Mouse (Mus musculus): ENCODE results near the gene Cspg4. TPM values are rescaled to one million over a fixed set of nuclear protein-coding genes. Genes with fewer than 3 reads are reported as not detected.

Gene Cspg4
- polyA plus RNA-seq, 1 experiment from 2014 or later: 18.9 TPM

GRCm38 (mm10) chr9:56843679-56844188 is 21.1 kb upstream of the Cspg4 start:
- Histone ChIP-seq H3K9me3 (no peaks in the 10 kb centered on the region), H3K9ac (no peak overlapping the region), H3K4me2 (peak overlapping the region; percentile 25; the same call in 1 of the 2 replicates), H3K36me3 (no peaks in the 10 kb centered on the region), H3K27me3 (replicated peaks) (no peaks in the 10 kb centered on the region), H3K4me1 (peaks cover 15% of the 10 kb centered on the region; the same call in 1 of the 2 replicates), H3K4me3 (replicated peaks) (no peak overlapping the region), H3K27ac (peak overlapping the region; percentile 28; the same call in 1 of the 2 replicates)
- WGBS: 27% methylated on average over 7 of the region's 7 CpGs
- ATAC-seq (ENCODE audit: insufficient read depth, low FRiP score, low read depth): no peak

GRCm38 (mm10) chr9:56844644-56845043 is 20.2 kb upstream of the Cspg4 start:
- 39% methylated on average over 8 of the region's 8 CpGs for WGBS
- Histone ChIP-seq H3K4me2 (peak overlapping the region; percentile 19; the same call in 1 of the 2 replicates), H3K27me3 (replicated peaks) (no peaks in the 10 kb centered on the region), H3K36me3 (no peaks in the 10 kb centered on the region), H3K4me1 (peaks cover 15% of the 10 kb centered on the region; the same call in 1 of the 2 replicates), H3K9me3 (no peaks in the 10 kb centered on the region), H3K27ac (peak overlapping the region; percentile 28; the same call in 1 of the 2 replicates), H3K9ac (no peak overlapping the region), H3K4me3 (replicated peaks) (no peak overlapping the region)
- no peak for ATAC-seq (ENCODE audit: insufficient read depth, low FRiP score, low read depth)

- Histone ChIP-seq H3K4me3 (replicated peaks) (no peak overlapping the region), H3K4me2 (no peak overlapping the region), H3K36me3 (no peaks in the 10 kb centered on the region), H3K27ac (no peak overlapping the region), H3K27me3 (replicated peaks) (no peaks in the 10 kb centered on the region), H3K9ac (no peak overlapping the region), H3K9me3 (no peaks in the 10 kb centered on the region), H3K4me1 (peaks cover 17% of the 10 kb centered on the region; the same call in 1 of the 2 replicates)
- ATAC-seq (ENCODE audit: insufficient read depth, low FRiP score, low read depth): no peak
- WGBS: 20% methylated on average over 3 of the region's 3 CpGs
These were observed 17.3 kb upstream of the Cspg4 start for GRCm38 (mm10) chr9:56847523-56847922.

- 68% methylated on average over 14 of the region's 14 CpGs for WGBS
- no peak overlapping the region; the same call in 1 of the 2 replicates for H3K27ac ChIP-seq
These were observed 14.5 kb upstream of the Cspg4 start for GRCm38 (mm10) chr9:56850128-56850904.

GRCm38 (mm10) chr9:56850905-56851252 is 14.0 kb upstream of the Cspg4 start:
- H3K27ac ChIP-seq: no peak overlapping the region; the same call in 1 of the 2 replicates
- WGBS: 83% methylated on average over 4 of the region's 4 CpGs
- H3K4me2 ChIP-seq: no peak overlapping the region
- H3K4me3 ChIP-seq (replicated peaks): no peak overlapping the region
- H3K36me3 ChIP-seq: no peaks in the 10 kb centered on the region
- peaks cover 13% of the 10 kb centered on the region; the same call in 1 of the 2 replicates for H3K4me1 ChIP-seq
- no peak for ATAC-seq (ENCODE audit: insufficient read depth, low FRiP score, low read depth)
- no peaks in the 10 kb centered on the region for H3K27me3 ChIP-seq (replicated peaks)
- no peaks in the 10 kb centered on the region for H3K9me3 ChIP-seq
- H3K9ac ChIP-seq: no peak overlapping the region

More at GRCm38 (mm10) chr9:56850128-56850904, 14.5 kb upstream of the Cspg4 start:
- H3K4me1 ChIP-seq: peaks cover 13% of the 10 kb centered on the region; the same call in 1 of the 2 replicates
- H3K9ac ChIP-seq: no peak overlapping the region
- no peak overlapping the region for H3K4me3 ChIP-seq (replicated peaks)
- no peaks in the 10 kb centered on the region for H3K36me3 ChIP-seq
- no peaks in the 10 kb centered on the region for H3K27me3 ChIP-seq (replicated peaks)
- H3K9me3 ChIP-seq: no peaks in the 10 kb centered on the region
- H3K4me2 ChIP-seq: no peak overlapping the region
- ATAC-seq (ENCODE audit: insufficient read depth, low FRiP score, low read depth): no peak

GRCm38 (mm10) chr9:56851778-56852177 is 13.1 kb upstream of the Cspg4 start:
- Histone ChIP-seq H3K9ac (no peak overlapping the region), H3K36me3 (no peaks in the 10 kb centered on the region), H3K4me2 (peak overlapping the region; percentile 30), H3K27me3 (replicated peaks) (no peaks in the 10 kb centered on the region), H3K9me3 (no peaks in the 10 kb centered on the region), H3K27ac (peak overlapping the region; percentile 48; the same call in 1 of the 2 replicates), H3K4me3 (replicated peaks) (no peak overlapping the region), H3K4me1 (peaks cover 13% of the 10 kb centered on the region; the same call in 1 of the 2 replicates)
- ATAC-seq (ENCODE audit: insufficient read depth, low FRiP score, low read depth): peak; percentile 78; the same call in 1 of the 2 replicates
- 15% methylated on average over 11 of the region's 11 CpGs for WGBS

- H3K9me3 ChIP-seq: no peaks in the 10 kb centered on the region
- H3K27ac ChIP-seq: no peak overlapping the region
- WGBS: 41% methylated on average over 3 of the region's 3 CpGs
- no peaks in the 10 kb centered on the region for H3K36me3 ChIP-seq
- H3K9ac ChIP-seq: no peak overlapping the region
- ATAC-seq (ENCODE audit: insufficient read depth, low FRiP score, low read depth): no peak
- H3K4me3 ChIP-seq (replicated peaks): no peak overlapping the region
- peaks cover 17% of the 10 kb centered on the region for H3K4me1 ChIP-seq
- H3K27me3 ChIP-seq (replicated peaks): no peaks in the 10 kb centered on the region
- H3K4me2 ChIP-seq: no peak overlapping the region
These were observed 7.4 kb upstream of the Cspg4 start for GRCm38 (mm10) chr9:56857463-56857862.

- no peak overlapping the region for H3K9ac ChIP-seq
These were observed 4.8 kb upstream of the Cspg4 start for GRCm38 (mm10) chr9:56860035-56860434.

GRCm38 (mm10) chr9:56860486-56861269 is 4.2 kb upstream of the Cspg4 start:
- 42% methylated on average over 15 of the region's 15 CpGs for WGBS
- no peaks in the 10 kb centered on the region for H3K9me3 ChIP-seq
- no peak overlapping the region for H3K9ac ChIP-seq
- H3K27ac ChIP-seq: peak overlapping the region; percentile 79
- peaks cover 33% of the 10 kb centered on the region for H3K4me1 ChIP-seq
- no peaks in the 10 kb centered on the region for H3K36me3 ChIP-seq
- no peak overlapping the region for H3K4me3 ChIP-seq (replicated peaks)
- no peak; the same call in 1 of the 2 replicates for ATAC-seq (ENCODE audit: insufficient read depth, low FRiP score, low read depth)
- H3K4me2 ChIP-seq: 0 out of 2 replicates have a peak overlapping the region, but pooled peaks have one; percentile 14
- H3K27me3 ChIP-seq (replicated peaks): no peaks in the 10 kb centered on the region

More at GRCm38 (mm10) chr9:56860035-56860434, 4.8 kb upstream of the Cspg4 start:
- 0 out of 2 replicates have a peak overlapping the region, but pooled peaks have one; percentile 14 for H3K4me2 ChIP-seq
- H3K27me3 ChIP-seq (replicated peaks): no peaks in the 10 kb centered on the region
- H3K27ac ChIP-seq: peak overlapping the region; percentile 79; the same call in 1 of the 2 replicates
- no peak for ATAC-seq (ENCODE audit: insufficient read depth, low FRiP score, low read depth)
- no peaks in the 10 kb centered on the region for H3K36me3 ChIP-seq
- no peaks in the 10 kb centered on the region for H3K9me3 ChIP-seq
- WGBS: 50% methylated on average over 3 of the region's 3 CpGs
- H3K4me3 ChIP-seq (replicated peaks): no peak overlapping the region
- H3K4me1 ChIP-seq: peaks cover 27% of the 10 kb centered on the region

- Histone ChIP-seq H3K36me3 (no peaks in the 10 kb centered on the region), H3K9ac (no peak overlapping the region), H3K9me3 (no peaks in the 10 kb centered on the region), H3K27ac (no peak overlapping the region), H3K4me1 (peaks cover 52% of the 10 kb centered on the region), H3K27me3 (replicated peaks) (no peaks in the 10 kb centered on the region), H3K4me2 (no peak overlapping the region), H3K4me3 (replicated peaks) (no peak overlapping the region)
- no peak for ATAC-seq (ENCODE audit: insufficient read depth, low FRiP score, low read depth)
- 29% methylated on average over 2 of the region's 2 CpGs for WGBS
These were observed 2.0 kb upstream of the Cspg4 start for GRCm38 (mm10) chr9:56862863-56863262.

- no peak for ATAC-seq (ENCODE audit: insufficient read depth, low FRiP score, low read depth)
- peak within 1 kb of the TSS; percentile 51 for H3K4me3 ChIP-seq (replicated peaks)
- peak within 1 kb of the TSS; percentile 21; the same call in 1 of the 2 replicates for H3K9ac ChIP-seq
- no peaks in the 10 kb centered on the region for H3K27me3 ChIP-seq (replicated peaks)
- H3K4me2 ChIP-seq: peak within 1 kb of the TSS; percentile 63
- H3K9me3 ChIP-seq: no peaks in the 10 kb centered on the region
- H3K27ac ChIP-seq: peak within 1 kb of the TSS; percentile 68
- 4% methylated on average over 3 of the region's 3 CpGs for WGBS
- H3K4me1 ChIP-seq: peaks cover 65% of the 10 kb centered on the region
- no peaks in the 10 kb centered on the region for H3K36me3 ChIP-seq
These were observed 560 bp upstream of the Cspg4 start, which contains the start of gene Odf3l1 for GRCm38 (mm10) chr9:56864216-56864729. Gene Odf3l1 (minus strand): TSS chr9:56864679.

Measured in stomach, embryonic 15.5 days (tissue).